Mouse (Mus musculus) CH12.LX (cell line): ENCODE results near the gene Tlcd1. TPM values are rescaled to one million over a fixed set of nuclear protein-coding genes. Genes with fewer than 3 reads are reported as not detected.

Experiments used
- DNase-seq: peaks from one replicate; pipeline ENCODE4 v3.0.0-alpha.2; 2013; ENCODE audit errors: extremely low read depth
- H3K27ac ChIP-seq: 2 replicates; pipeline ENCODE4 v1.5.1; 2012; ENCODE audit warnings: low read depth, mild to moderate bottlenecking, control low read depth, moderate library complexity; ENCODE audit not compliant: insufficient read depth
- H3K27me3 ChIP-seq: replicated peaks from 2 replicates; pipeline ENCODE3; 2012; ENCODE audit warnings: inconsistent platforms
- H3K36me3 ChIP-seq, 2 experiments: replicated peaks in 1 of 2; 2 replicates each; pipeline versions ENCODE3 to v1.6.1; 2012; ENCODE audit warnings: inconsistent platforms in 1 of 2, low read length in 1 of 2, mild to moderate bottlenecking in 1 of 2, mixed read lengths in 1 of 2, moderate library complexity in 1 of 2; ENCODE audit not compliant: control insufficient read depth in 1 of 2, insufficient read depth in 1 of 2
- H3K4me1 ChIP-seq, 2 experiments: 2 replicates each; pipeline ENCODE4 v1.6.1; 2012; ENCODE audit warnings: inconsistent platforms in 1 of 2, moderate library complexity in 1 of 2; ENCODE audit not compliant: insufficient read depth in 2 of 2, control insufficient read depth in 1 of 2
- H3K4me2 ChIP-seq: 2 replicates; pipeline ENCODE4 v1.6.1; 2012; ENCODE audit warnings: low read depth, mild to moderate bottlenecking, control low read depth; ENCODE audit not compliant: poor library complexity, insufficient read depth, severe bottlenecking
- H3K4me3 ChIP-seq, 3 experiments: fragments of 150-350 bp in 1 of 3; sonication (generic) in 1 of 3; replicated peaks in 1 of 3; 2 replicates each; pipeline versions ENCODE3 to v1.5.1; 2011 to 2012; ENCODE audit warnings: low read depth in 2 of 3, low read length in 2 of 3, mild to moderate bottlenecking in 2 of 3, moderate library complexity in 2 of 3, control low read depth in 1 of 3, improper control_type of control experiment in 1 of 3, inconsistent platforms in 1 of 3, mixed read lengths in 1 of 3; ENCODE audit not compliant: poor library complexity in 1 of 3
- H3K79me2 ChIP-seq: replicated peaks from 2 replicates; pipeline ENCODE4 v1.6.1; 2012; ENCODE audit warnings: mild to moderate bottlenecking, moderate library complexity; ENCODE audit not compliant: control insufficient read depth, poor library complexity, insufficient read depth, severe bottlenecking; ENCODE audit errors: extremely low read depth
- H3K9ac ChIP-seq: 2 replicates; pipeline ENCODE4 v1.6.1; 2012; ENCODE audit warnings: low read depth, mild to moderate bottlenecking, control low read depth, moderate library complexity; ENCODE audit not compliant: insufficient read depth
- H3K9me3 ChIP-seq: replicated peaks from 2 replicates; pipeline ENCODE3; 2012; ENCODE audit warnings: low read length, inconsistent platforms, mixed read lengths
- BHLHE40 ChIP-seq: IDR thresholded peaks from 2 replicates; pipeline ENCODE4 v1.6.1; 2011; ENCODE audit warnings: mild to moderate bottlenecking, low read depth, low read length, improper control_type of control experiment
- CHD1 ChIP-seq: IDR thresholded peaks from 2 replicates; pipeline ENCODE4 v1.6.1; 2012; ENCODE audit warnings: low read depth, low read length, improper control_type of control experiment, inconsistent platforms
- CHD2 ChIP-seq: IDR thresholded peaks from 2 replicates; pipeline ENCODE4 v1.6.1; 2011; ENCODE audit warnings: low read length, improper control_type of control experiment
- CTCF ChIP-seq, 2 experiments: IDR thresholded peaks in 1 of 2; conservative IDR thresholded peaks in 1 of 2; 2 replicates each; pipeline ENCODE4 v1.5.1; 2011 to 2012; ENCODE audit warnings: low read depth in 2 of 2, low read length in 2 of 2, improper control_type of control experiment in 1 of 2, inconsistent platforms in 1 of 2, mild to moderate bottlenecking in 1 of 2, moderate library complexity in 1 of 2
- ELF1 ChIP-seq: IDR thresholded peaks from 2 replicates; pipeline ENCODE4 v1.6.1; 2014; ENCODE audit warnings: low read depth, mild to moderate bottlenecking, inconsistent platforms, low read length, improper control_type of control experiment
- HCFC1 ChIP-seq: IDR thresholded peaks from 2 replicates; pipeline ENCODE4 v1.6.1; 2012; ENCODE audit warnings: low read depth, mild to moderate bottlenecking, inconsistent platforms, low read length, improper control_type of control experiment
- IRF4 ChIP-seq: IDR thresholded peaks from 2 replicates; pipeline ENCODE4 v1.6.1; 2014; ENCODE audit warnings: low read depth, mild to moderate bottlenecking, inconsistent platforms, low read length, improper control_type of control experiment
- JUND ChIP-seq: conservative IDR thresholded peaks from 2 replicates; pipeline ENCODE4 v1.6.1; 2011; ENCODE audit warnings: low read depth, low read length, improper control_type of control experiment
- KAT2A ChIP-seq: IDR thresholded peaks from 2 replicates; pipeline ENCODE4 v1.6.1; 2012; ENCODE audit warnings: low read length, improper control_type of control experiment, inconsistent platforms; ENCODE audit not compliant: insufficient replicate concordance
- MAFK ChIP-seq: IDR thresholded peaks from 2 replicates; pipeline ENCODE4 v1.6.1; 2011; ENCODE audit warnings: low read length, improper control_type of control experiment; ENCODE audit not compliant: insufficient replicate concordance
- MEF2A ChIP-seq: IDR thresholded peaks from 2 replicates; pipeline ENCODE4 v1.6.1; 2014; ENCODE audit warnings: low read depth, mild to moderate bottlenecking, inconsistent platforms, low read length, improper control_type of control experiment, borderline replicate concordance
- MYC ChIP-seq: IDR thresholded peaks from 2 replicates; pipeline ENCODE4 v1.6.1; 2011; ENCODE audit warnings: low read depth, mild to moderate bottlenecking, improper control_type of control experiment, low read length
- NELFE ChIP-seq: IDR thresholded peaks from 2 replicates; pipeline ENCODE4 v1.6.1; 2011; ENCODE audit warnings: low read depth, low read length, improper control_type of control experiment
- PAX5 ChIP-seq: IDR thresholded peaks from 2 replicates; pipeline ENCODE4 v1.6.1; 2012; ENCODE audit warnings: low read length, inconsistent platforms, mixed read lengths
- POLR2AphosphoS2 ChIP-seq: IDR thresholded peaks from 2 replicates; pipeline ENCODE4 v1.6.1; 2011; ENCODE audit warnings: low read depth, low read length, improper control_type of control experiment
- RAD21 ChIP-seq: IDR thresholded peaks from 2 replicates; pipeline ENCODE4 v1.6.1; 2011; ENCODE audit warnings: low read depth, mild to moderate bottlenecking, low read length, improper control_type of control experiment, moderate library complexity
- RCOR1 ChIP-seq: conservative IDR thresholded peaks from 2 replicates; pipeline ENCODE4 v1.6.1; 2012; ENCODE audit warnings: low read depth, mild to moderate bottlenecking, inconsistent platforms, low read length, improper control_type of control experiment
- TBP ChIP-seq: conservative IDR thresholded peaks from 2 replicates; pipeline ENCODE4 v1.6.1; 2011; ENCODE audit warnings: low read depth, low read length, improper control_type of control experiment
- TCF12 ChIP-seq: IDR thresholded peaks from 2 replicates; pipeline ENCODE4 v1.6.1; 2014; ENCODE audit warnings: low read depth, mild to moderate bottlenecking, inconsistent platforms, low read length, improper control_type of control experiment
- UBTF ChIP-seq: IDR thresholded peaks from 2 replicates; pipeline ENCODE4 v1.6.1; 2012; ENCODE audit warnings: low read depth, mild to moderate bottlenecking, inconsistent platforms, low read length, improper control_type of control experiment, moderate library complexity
- USF1 ChIP-seq: IDR thresholded peaks from 2 replicates; pipeline ENCODE4 v1.6.1; 2014; ENCODE audit warnings: low read depth, mild to moderate bottlenecking, inconsistent platforms, low read length, improper control_type of control experiment
- ZMIZ1 ChIP-seq: IDR thresholded peaks from 2 replicates; pipeline ENCODE4 v1.6.1; 2012; ENCODE audit warnings: low read depth, mild to moderate bottlenecking, inconsistent platforms, low read length, improper control_type of control experiment
- ZNF384 ChIP-seq: IDR thresholded peaks from 2 replicates; pipeline ENCODE4 v1.6.1; 2012; ENCODE audit warnings: low read depth, low read length, improper control_type of control experiment, inconsistent platforms
- dilution Hi-C: fragments of 300-500 bp; cut with MboI; formaldehyde crosslinking; loops from 2 replicates; pipeline ENCODE4 v1.14.3; 2020; ENCODE audit warnings: low sequenced_read_pairs; ENCODE audit not compliant: extremely low pct_unique_long_range_greater_than_20kb, extremely low pct_ligation_motif_present
- in situ Hi-C: fragments of 300-500 bp; cut with MboI; formaldehyde crosslinking; loops from 3 replicates; pipeline ENCODE4 v1.14.3; 2019; ENCODE audit warnings: low sequenced_read_pairs, low pct_ligation_motif_present, low pct_unique_long_range_greater_than_20kb, mixed read lengths
- polyA plus RNA-seq: library from polyadenylated mRNA; unstranded; fragments of >175 nt; gene quantifications from 2 replicates; pipeline ENCODE4 v1.2.1, GENCODE M21; 2012; ENCODE audit warnings: low read depth; ENCODE audit not compliant: insufficient read length
- total RNA-seq, 2 experiments: library from RNA; depleted of rRNA; stranded (reverse); fragments of 300-350 nt in 1 of 2; fragments of >200 nt in 1 of 2; gene quantifications; 2 replicates each; pipeline ENCODE4 v1.2.3; 2012 to 2014

The Tlcd1 gene
- total and polyA plus RNA-seq, 3 experiments: 15.6 to 20.3 (median 16.4) TPM

GRCm38 (mm10) chr11:78138023-78138422 lies 38.5 kb upstream of the Tlcd1 start:
- in situ Hi-C loops (no loop called here), dilution Hi-C loops (no loop called here)
- Histone ChIP-seq H3K4me1 (peaks cover 0 to 30% of the 10 kb centered on the region in 2 experiments; a peak in 2 of 4 replicates), H3K79me2 (peaks cover 47% of the 10 kb centered on the region), H3K4me2 (no peak overlapping the region), H3K36me3 (peaks cover 2 to 67% of the 10 kb centered on the region in 2 experiments), H3K27me3 (no peaks in the 10 kb centered on the region), H3K27ac (no peak overlapping the region)
- TF ChIP-seq RAD21: no peak
- no peak for TF ChIP-seq MAFK
- no peak for TF ChIP-seq TBP
- no peak for TF ChIP-seq PAX5
- TF ChIP-seq KAT2A: no peak
- TF ChIP-seq ZMIZ1: no peak
- no peak for TF ChIP-seq NELFE
- TF ChIP-seq CHD1: no peak
- TF ChIP-seq POLR2AphosphoS2: no peak
- TF ChIP-seq, all 38 proteins: peak for 0
- no peaks in the 10 kb centered on the region for H3K9me3 ChIP-seq
- DNase-seq: no peak
- H3K9ac ChIP-seq: no peak overlapping the region
- H3K4me3 ChIP-seq: no peak overlapping the region

GRCm38 (mm10) chr11:78140665-78141064 lies 35.8 kb upstream of the Tlcd1 start:
- peaks cover 37% of the 10 kb centered on the region for H3K79me2 ChIP-seq
- H3K4me2 ChIP-seq: no peak overlapping the region
- in situ Hi-C loops: no loop called here
- H3K4me3 ChIP-seq: no peak overlapping the region
- H3K9me3 ChIP-seq: no peaks in the 10 kb centered on the region
- no peak for DNase-seq
- dilution Hi-C loops: no loop called here
- TF ChIP-seq TBP (no peak), CHD2 (no peak), RCOR1 (no peak), MEF2A (no peak), CTCF (conservative IDR thresholded peaks at IDR 0.05 in 1 of 2, IDR thresholded peaks at IDR 0.05 in 1 of 2; ENCODE audit: low read depth in 2 of 2, low read length in 2 of 2) (no peak), NELFE (no peak), MAFK (no peak), BHLHE40 (no peak), USF1 (no peak), HCFC1 (no peak), IRF4 (no peak), ELF1 (no peak), KAT2A (no peak), ZNF384 (no peak), MYC (no peak), JUND (no peak), TCF12 (no peak), ZMIZ1 (no peak), POLR2AphosphoS2 (no peak), UBTF (no peak)
- no peaks in the 10 kb centered on the region for H3K27me3 ChIP-seq
- peaks cover 23 to 79% of the 10 kb centered on the region in 2 experiments for H3K36me3 ChIP-seq
- no peak overlapping the region for H3K9ac ChIP-seq
- no peak overlapping the region for H3K27ac ChIP-seq
- H3K4me1 ChIP-seq: peaks cover 0 to 25% of the 10 kb centered on the region in 2 experiments; a peak in 2 of 4 replicates
